Mouse (Mus musculus) MEL (cell line): Measurements from ENCODE around the gene Cdk14. TPM values are rescaled to one million over a fixed set of nuclear protein-coding genes. Genes with fewer than 3 reads are reported as not detected.

Experiments
- DNase-seq: peaks from one replicate; pipeline ENCODE4 v3.0.0; 2011; ENCODE audit warnings: low read depth, low spot score
- H3K27ac ChIP-seq: 2 replicates; pipeline ENCODE4 v1.5.1; 2012; ENCODE audit warnings: low read depth, mild to moderate bottlenecking, control low read depth, low read length, moderate library complexity; ENCODE audit not compliant: control insufficient read depth
- H3K27me3 ChIP-seq, 2 experiments: fragments of 150-350 bp in 1 of 2; sonication (generic) in 1 of 2; 2 replicates each; pipeline ENCODE4 v1.6.1; 2012; ENCODE audit warnings: low read length in 2 of 2, mild to moderate bottlenecking in 2 of 2, improper control_type of control experiment in 1 of 2, moderate library complexity in 1 of 2; ENCODE audit not compliant: insufficient read depth in 2 of 2, control insufficient read depth in 1 of 2
- H3K36me3 ChIP-seq, 2 experiments: 2 replicates each; pipeline ENCODE4 v1.6.1; 2012 to 2014; ENCODE audit warnings: low read length in 2 of 2, improper control_type of control experiment in 1 of 2, inconsistent platforms in 1 of 2, mild to moderate bottlenecking in 1 of 2; ENCODE audit not compliant: insufficient read depth in 2 of 2, control insufficient read depth in 1 of 2
- H3K4me1 ChIP-seq, 2 experiments: fragments of 150-350 bp in 1 of 2; sonication (generic) in 1 of 2; 2 replicates each; pipeline ENCODE4 v1.6.1; 2012; ENCODE audit warnings: low read length in 2 of 2, improper control_type of control experiment in 1 of 2, mild to moderate bottlenecking in 1 of 2; ENCODE audit not compliant: insufficient read depth in 2 of 2, control insufficient read depth in 1 of 2
- H3K4me3 ChIP-seq, 2 experiments: fragments of 150-350 bp in 1 of 2; sonication (generic) in 1 of 2; 2 replicates each; pipeline ENCODE4 v1.5.1; 2012; ENCODE audit warnings: low read depth in 2 of 2, low read length in 2 of 2, mild to moderate bottlenecking in 2 of 2, moderate library complexity in 2 of 2, control low read depth in 1 of 2, improper control_type of control experiment in 1 of 2; ENCODE audit not compliant: control insufficient read depth in 1 of 2, insufficient read depth in 1 of 2
- H3K79me2 ChIP-seq: 2 replicates; pipeline ENCODE4 v1.6.1; 2012; ENCODE audit warnings: mild to moderate bottlenecking, low read length, moderate library complexity; ENCODE audit not compliant: control insufficient read depth, poor library complexity, insufficient read depth
- H3K9ac ChIP-seq: 2 replicates; pipeline ENCODE4 v1.6.1; 2012; ENCODE audit warnings: low read depth, mild to moderate bottlenecking, control low read depth, low read length, moderate library complexity; ENCODE audit not compliant: control insufficient read depth, poor library complexity, severe bottlenecking
- H3K9me3 ChIP-seq: fragments of 150-350 bp; sonication (generic); replicated peaks from 2 replicates; pipeline ENCODE4 v1.6.1; 2012; ENCODE audit warnings: mild to moderate bottlenecking, low read length, improper control_type of control experiment, moderate library complexity; ENCODE audit not compliant: insufficient read depth
- BHLHE40 ChIP-seq: IDR thresholded peaks from 2 replicates; pipeline ENCODE4 v1.6.1; 2012; ENCODE audit warnings: low read depth, mild to moderate bottlenecking, inconsistent platforms, low read length, improper control_type of control experiment, borderline replicate concordance
- CHD2 ChIP-seq: IDR thresholded peaks from 2 replicates; pipeline ENCODE4 v1.6.1; 2011; ENCODE audit warnings: low read length, improper control_type of control experiment
- HCFC1 ChIP-seq: IDR thresholded peaks from 2 replicates; pipeline ENCODE4 v1.6.1; 2012; ENCODE audit warnings: low read depth, mild to moderate bottlenecking, inconsistent platforms, low read length, improper control_type of control experiment, moderate library complexity
- KAT2A ChIP-seq: conservative IDR thresholded peaks from 2 replicates; pipeline ENCODE4 v1.6.1; 2012; ENCODE audit warnings: low read depth, low read length, improper control_type of control experiment, inconsistent platforms
- MAZ ChIP-seq: IDR thresholded peaks from 2 replicates; pipeline ENCODE4 v1.6.1; 2012; ENCODE audit warnings: low read depth, mild to moderate bottlenecking, inconsistent platforms, low read length, improper control_type of control experiment
- MYB ChIP-seq: IDR thresholded peaks from 2 replicates; pipeline ENCODE4 v1.6.1; 2011; ENCODE audit warnings: mild to moderate bottlenecking, low read depth, low read length, improper control_type of control experiment
- MYC ChIP-seq: IDR thresholded peaks from 2 replicates; pipeline ENCODE4 v1.6.1; 2011; ENCODE audit warnings: low read depth, mild to moderate bottlenecking, low read length, improper control_type of control experiment, moderate library complexity
- RAD21 ChIP-seq: IDR thresholded peaks from 2 replicates; pipeline ENCODE4 v1.6.1; 2011; ENCODE audit warnings: mild to moderate bottlenecking, low read depth, low read length, improper control_type of control experiment
- RCOR1 ChIP-seq: IDR thresholded peaks from 2 replicates; pipeline ENCODE4 v1.6.1; 2012; ENCODE audit warnings: low read depth, mild to moderate bottlenecking, inconsistent platforms, low read length, improper control_type of control experiment
- SMC3 ChIP-seq: IDR thresholded peaks from 2 replicates; pipeline ENCODE4 v1.6.1; 2011; ENCODE audit warnings: low read depth, low read length, improper control_type of control experiment
- TAL1 ChIP-seq: IDR thresholded peaks from 2 replicates; pipeline ENCODE4 v1.6.1; 2012; ENCODE audit warnings: mild to moderate bottlenecking, inconsistent platforms, low read length, moderate library complexity, mixed read lengths
- TBP ChIP-seq: IDR thresholded peaks from 2 replicates; pipeline ENCODE4 v1.8.0; 2011; ENCODE audit warnings: low read depth, low read length, improper control_type of control experiment
- USF2 ChIP-seq, 2 experiments: IDR thresholded peaks; 2 replicates each; pipeline ENCODE4 v1.6.1; 2011 to 2012; ENCODE audit warnings: improper control_type of control experiment in 2 of 2, low read length in 2 of 2, borderline replicate concordance in 1 of 2, inconsistent platforms in 1 of 2, low read depth in 1 of 2, mild to moderate bottlenecking in 1 of 2; ENCODE audit not compliant: insufficient read depth in 1 of 2
- polyA plus RNA-seq, 2 experiments: library from polyadenylated mRNA; stranded (reverse) in 1 of 2; unstranded in 1 of 2; fragments of >175 nt in 1 of 2; fragments of >200 nt in 1 of 2; gene quantifications; 2 replicates each; pipeline versions ENCODE4 v1.2.1 to v1.2.4; 2012; ENCODE audit warnings: low replicate concordance in 2 of 2, low read depth in 1 of 2; ENCODE audit not compliant: insufficient read length in 2 of 2, insufficient read depth in 1 of 2, missing spikeins in 1 of 2
- total RNA-seq: library from RNA; depleted of rRNA; stranded (reverse); fragments of 300-350 nt; gene quantifications from 2 replicates; pipeline ENCODE4 v1.2.3, GENCODE M21; 2012

Cdk14 gene
- total and polyA plus RNA-seq, 3 experiments: not detected

- no peak for DNase-seq
- Histone ChIP-seq H3K4me1 (no peaks in the 10 kb centered on the region), H3K9ac (no peak overlapping the region), H3K27me3 (no peaks in the 10 kb centered on the region), H3K4me3 (no peak overlapping the region), H3K27ac (no peak overlapping the region), H3K79me2 (no peaks in the 10 kb centered on the region), H3K36me3 (no peaks in the 10 kb centered on the region), H3K9me3 (no peaks in the 10 kb centered on the region)
- TF ChIP-seq TBP (no peak), HCFC1 (no peak), MYB (no peak)
Observed at GRCm38 (mm10) chr5:5012521-5013346, 407.4 kb downstream of the Cdk14 start.

- Histone ChIP-seq H3K4me3 (no peak overlapping the region), H3K9ac (no peak overlapping the region), H3K4me1 (no peaks in the 10 kb centered on the region), H3K79me2 (no peaks in the 10 kb centered on the region), H3K27me3 (no peaks in the 10 kb centered on the region), H3K36me3 (no peaks in the 10 kb centered on the region), H3K9me3 (no peaks in the 10 kb centered on the region), H3K27ac (no peak overlapping the region)
- no peak for TF ChIP-seq BHLHE40
- TF ChIP-seq CHD2: no peak
- TF ChIP-seq SMC3: no peak
- no peak for TF ChIP-seq MYC
- TF ChIP-seq KAT2A: no peak
- TF ChIP-seq MAZ: no peak
- TF ChIP-seq USF2 (IDR thresholded peaks at IDR 0.05; ENCODE audit: borderline replicate concordance in 1 of 2, insufficient read depth in 1 of 2, low read depth in 1 of 2, low read length in 2 of 2): no peak
- no peak for TF ChIP-seq RCOR1
- TF ChIP-seq TAL1: no peak
- no peak for TF ChIP-seq TBP
- TF ChIP-seq RAD21: no peak
- no peak for DNase-seq
Observed at GRCm38 (mm10) chr5:5008153-5008745, 411.9 kb downstream of the Cdk14 start.
